Mouse (Mus musculus) intestine, embryonic 15.5 days (tissue): Measurements from ENCODE around the gene Phlda3. TPM values are rescaled to one million over a fixed set of nuclear protein-coding genes. Genes with fewer than 3 reads are reported as not detected.

Source experiments
- ATAC-seq: fragments of 200-750 bp; cut with Nextera tagmentation; 2 replicates; pipeline ENCODE4 v1.8.0; 2017; ENCODE audit warnings: moderate TSS enrichment, moderate library complexity
- H3K27ac ChIP-seq: fragments of 300-500 bp; sonication (generic); 2 replicates; pipeline ENCODE4 v1.5.1; 2015; ENCODE audit warnings: mild to moderate bottlenecking, inconsistent platforms
- H3K27me3 ChIP-seq: fragments of 300-500 bp; sonication (generic); replicated peaks from 2 replicates; pipeline ENCODE4 v1.6.1; 2015; ENCODE audit warnings: inconsistent platforms
- H3K36me3 ChIP-seq: fragments of 300-500 bp; sonication (generic); 2 replicates; pipeline ENCODE4 v1.6.1; 2015; ENCODE audit warnings: inconsistent platforms
- H3K4me1 ChIP-seq: fragments of 300-500 bp; sonication (generic); replicated peaks from 2 replicates; pipeline ENCODE4 v1.6.1; 2015; ENCODE audit warnings: inconsistent platforms
- H3K4me2 ChIP-seq: fragments of 300-500 bp; sonication (generic); replicated peaks from 2 replicates; pipeline ENCODE4 v1.6.1; 2015; ENCODE audit warnings: mild to moderate bottlenecking, inconsistent platforms
- H3K4me3 ChIP-seq: fragments of 300-500 bp; sonication (generic); replicated peaks from 2 replicates; pipeline ENCODE4 v1.5.1; 2015; ENCODE audit warnings: inconsistent platforms
- H3K9ac ChIP-seq: fragments of 300-500 bp; sonication (generic); 2 replicates; pipeline ENCODE4 v1.6.1; 2015; ENCODE audit warnings: inconsistent platforms
- H3K9me3 ChIP-seq: fragments of 300-500 bp; sonication (generic); 2 replicates; pipeline ENCODE4 v1.6.1; 2016; ENCODE audit warnings: inconsistent platforms
- WGBS: fragments of 180-500 bp; shearing (Covaris S2); methylation state at CpG from one replicate; pipeline ENCODE4 v1.1.7; 2015; 5-methylcytosine and 5-hydroxymethylcytosine counted together
- polyA plus RNA-seq: library from polyadenylated mRNA; unstranded; fragments of >200 nt; fragmentation: Nextera tagmentation; extraction: Ambion mirVana; gene quantifications from 2 replicates; pipeline ENCODE4 v1.2.1, GENCODE M21; 2015

Gene Phlda3
- polyA plus RNA-seq, 1 experiment from 2014 or later: 44.6 TPM

GRCm38 (mm10) chr1:135731897-135732684, 33.8 kb upstream of the Phlda3 start:
- 16% methylated on average over 11 of the region's 11 CpGs for WGBS
- H3K27me3 ChIP-seq: no peaks in the 10 kb centered on the region
- H3K9ac ChIP-seq: peak overlapping the region; percentile 29; the same call in 1 of the 2 replicates
- H3K27ac ChIP-seq: peak overlapping the region; percentile 82
- ATAC-seq: peak; percentile 77
- H3K36me3 ChIP-seq: no peaks in the 10 kb centered on the region
- peak overlapping the region; percentile 74 for H3K4me2 ChIP-seq
- peaks cover 54% of the 10 kb centered on the region for H3K4me1 ChIP-seq
- no peaks in the 10 kb centered on the region for H3K9me3 ChIP-seq
- H3K4me3 ChIP-seq: peak overlapping the region; percentile 57; the same call in 1 of the 2 replicates

GRCm38 (mm10) chr1:135734225-135734937, 31.5 kb upstream of the Phlda3 start:
- H3K27me3 ChIP-seq: no peaks in the 10 kb centered on the region
- ATAC-seq: peak; percentile 22
- no peaks in the 10 kb centered on the region for H3K36me3 ChIP-seq
- H3K9me3 ChIP-seq: no peaks in the 10 kb centered on the region
- no peak overlapping the region for H3K4me3 ChIP-seq
- peak overlapping the region; percentile 77 for H3K27ac ChIP-seq
- peak overlapping the region; percentile 36 for H3K4me2 ChIP-seq
- 36% methylated on average over 5 of the region's 7 CpGs for WGBS
- peaks cover 57% of the 10 kb centered on the region for H3K4me1 ChIP-seq
- H3K9ac ChIP-seq: 0 out of 2 replicates have a peak overlapping the region, but pooled peaks have one; percentile 8

- WGBS: 47% methylated on average over 6 of the region's 6 CpGs
- Histone ChIP-seq H3K9me3 (no peaks in the 10 kb centered on the region), H3K4me2 (peak overlapping the region; percentile 36), H3K4me1 (peaks cover 63% of the 10 kb centered on the region), H3K4me3 (no peak overlapping the region), H3K36me3 (no peaks in the 10 kb centered on the region), H3K27ac (peak overlapping the region; percentile 77; the same call in 1 of the 2 replicates), H3K27me3 (no peaks in the 10 kb centered on the region), H3K9ac (no peak overlapping the region)
- ATAC-seq: no peak
These were observed 30.5 kb upstream of the Phlda3 start for GRCm38 (mm10) chr1:135735460-135735859.

- no peak overlapping the region for H3K4me2 ChIP-seq
- H3K27me3 ChIP-seq: no peaks in the 10 kb centered on the region
- H3K27ac ChIP-seq: no peak overlapping the region
- H3K4me1 ChIP-seq: peaks cover 20% of the 10 kb centered on the region
- no peaks in the 10 kb centered on the region for H3K9me3 ChIP-seq
- 79% methylated on average over 7 of the region's 7 CpGs for WGBS
- ATAC-seq: no peak
- no peak overlapping the region for H3K4me3 ChIP-seq
- peaks cover 30% of the 10 kb centered on the region for H3K36me3 ChIP-seq
- no peak overlapping the region for H3K9ac ChIP-seq
These were observed 20.9 kb upstream of the Phlda3 start for GRCm38 (mm10) chr1:135744987-135745386.

- no peak overlapping the region for H3K4me2 ChIP-seq
- H3K4me3 ChIP-seq: no peak overlapping the region
- no peak for ATAC-seq
- H3K36me3 ChIP-seq: peaks cover 41% of the 10 kb centered on the region
- no peak overlapping the region for H3K9ac ChIP-seq
- H3K27me3 ChIP-seq: no peaks in the 10 kb centered on the region
- H3K9me3 ChIP-seq: no peaks in the 10 kb centered on the region
- no peak overlapping the region for H3K27ac ChIP-seq
- 82% methylated on average over 4 of the region's 4 CpGs for WGBS
- 0 out of 2 replicates have a peak, but pooled peaks cover 9% of the 10 kb centered on the region for H3K4me1 ChIP-seq
These were observed 19.7 kb upstream of the Phlda3 start for GRCm38 (mm10) chr1:135746248-135746647.

GRCm38 (mm10) chr1:135752737-135753348, 13.1 kb upstream of the Phlda3 start:
- Histone ChIP-seq H3K27ac (no peak overlapping the region), H3K36me3 (peaks cover 25% of the 10 kb centered on the region), H3K4me1 (no peaks in the 10 kb centered on the region), H3K9ac (no peak overlapping the region), H3K4me3 (no peak overlapping the region), H3K4me2 (no peak overlapping the region), H3K27me3 (no peaks in the 10 kb centered on the region), H3K9me3 (no peaks in the 10 kb centered on the region)
- ATAC-seq: peak; percentile 98
- 11% methylated on average over 10 of the region's 10 CpGs for WGBS

- H3K36me3 ChIP-seq: peaks cover 10% of the 10 kb centered on the region
- H3K4me3 ChIP-seq: no peak overlapping the region
- H3K4me2 ChIP-seq: no peak overlapping the region
- 63% methylated on average over 9 of the region's 9 CpGs for WGBS
- H3K27me3 ChIP-seq: no peaks in the 10 kb centered on the region
- ATAC-seq: no peak
- H3K9me3 ChIP-seq: no peaks in the 10 kb centered on the region
- no peak overlapping the region for H3K27ac ChIP-seq
- no peaks in the 10 kb centered on the region for H3K4me1 ChIP-seq
- H3K9ac ChIP-seq: no peak overlapping the region
These were observed 10.6 kb upstream of the Phlda3 start for GRCm38 (mm10) chr1:135755287-135755686.

- H3K27ac ChIP-seq: no peak overlapping the region
- no peak overlapping the region for H3K9ac ChIP-seq
- H3K27me3 ChIP-seq: no peaks in the 10 kb centered on the region
- no peaks in the 10 kb centered on the region for H3K4me1 ChIP-seq
- no peak overlapping the region for H3K4me3 ChIP-seq
- ATAC-seq: no peak
- WGBS: 78% methylated on average over 3 of the region's 3 CpGs
- peaks cover 5% of the 10 kb centered on the region; the same call in 1 of the 2 replicates for H3K36me3 ChIP-seq
- H3K9me3 ChIP-seq: no peaks in the 10 kb centered on the region
- H3K4me2 ChIP-seq: no peak overlapping the region
These were observed 10.0 kb upstream of the Phlda3 start for GRCm38 (mm10) chr1:135755913-135756312.

GRCm38 (mm10) chr1:135757287-135757686, 8.6 kb upstream of the Phlda3 start:
- H3K27ac ChIP-seq: no peak overlapping the region
- no peaks in the 10 kb centered on the region for H3K9me3 ChIP-seq
- H3K4me1 ChIP-seq: no peaks in the 10 kb centered on the region
- H3K9ac ChIP-seq: no peak overlapping the region
- no peaks in the 10 kb centered on the region for H3K27me3 ChIP-seq
- no peak for ATAC-seq
- no peak overlapping the region for H3K4me2 ChIP-seq
- 74% methylated on average over 8 of the region's 8 CpGs for WGBS
- H3K36me3 ChIP-seq: no peaks in the 10 kb centered on the region
- no peak overlapping the region for H3K4me3 ChIP-seq

- Histone ChIP-seq H3K4me1 (no peaks in the 10 kb centered on the region), H3K4me2 (no peak overlapping the region), H3K9ac (no peak overlapping the region), H3K27me3 (no peaks in the 10 kb centered on the region), H3K27ac (no peak overlapping the region), H3K9me3 (no peaks in the 10 kb centered on the region), H3K4me3 (no peak overlapping the region), H3K36me3 (no peaks in the 10 kb centered on the region)
- no peak for ATAC-seq
- WGBS: 77% methylated on average over 4 of the region's 4 CpGs
These were observed 6.2 kb upstream of the Phlda3 start for GRCm38 (mm10) chr1:135759685-135760084.

GRCm38 (mm10) chr1:135760216-135760615, 5.7 kb upstream of the Phlda3 start:
- peaks cover 1% of the 10 kb centered on the region for H3K4me1 ChIP-seq
- H3K4me2 ChIP-seq: no peak overlapping the region
- no peak overlapping the region for H3K9ac ChIP-seq
- no peak for ATAC-seq
- H3K36me3 ChIP-seq: no peaks in the 10 kb centered on the region
- WGBS: 64% methylated on average over 8 of the region's 8 CpGs
- H3K9me3 ChIP-seq: no peaks in the 10 kb centered on the region
- no peak overlapping the region for H3K27ac ChIP-seq
- H3K27me3 ChIP-seq: no peaks in the 10 kb centered on the region
- no peak overlapping the region for H3K4me3 ChIP-seq

GRCm38 (mm10) chr1:135761728-135762127, 4.2 kb upstream of the Phlda3 start:
- H3K9ac ChIP-seq: no peak overlapping the region
- 82% methylated on average over 5 of the region's 5 CpGs for WGBS
- ATAC-seq: no peak

More at GRCm38 (mm10) chr1:135761728-135762127, 4.2 kb upstream of the Phlda3 start:
- Histone ChIP-seq H3K27me3 (no peaks in the 10 kb centered on the region), H3K4me3 (no peak overlapping the region), H3K4me1 (peaks cover 9% of the 10 kb centered on the region), H3K27ac (no peak overlapping the region), H3K36me3 (no peaks in the 10 kb centered on the region), H3K9me3 (no peaks in the 10 kb centered on the region), H3K4me2 (no peak overlapping the region)
